Mouse (Mus musculus) kidney, adult 18-20 months (tissue): ENCODE results near the gene Scamp1.
A peak's percentile ranks its signal among the peaks of the same experiment; 100 is the strongest.
"Not testable (repeated sequence)": the region's sequence is repeated elsewhere in the genome, so short reads cannot be mapped to it uniquely, and the experiment has no call there.

ENCODE experiments used
- DNase-seq: peaks from one replicate; pipeline ENCODE4 v3.0.0; 2021

The Scamp1 gene

DNA sequence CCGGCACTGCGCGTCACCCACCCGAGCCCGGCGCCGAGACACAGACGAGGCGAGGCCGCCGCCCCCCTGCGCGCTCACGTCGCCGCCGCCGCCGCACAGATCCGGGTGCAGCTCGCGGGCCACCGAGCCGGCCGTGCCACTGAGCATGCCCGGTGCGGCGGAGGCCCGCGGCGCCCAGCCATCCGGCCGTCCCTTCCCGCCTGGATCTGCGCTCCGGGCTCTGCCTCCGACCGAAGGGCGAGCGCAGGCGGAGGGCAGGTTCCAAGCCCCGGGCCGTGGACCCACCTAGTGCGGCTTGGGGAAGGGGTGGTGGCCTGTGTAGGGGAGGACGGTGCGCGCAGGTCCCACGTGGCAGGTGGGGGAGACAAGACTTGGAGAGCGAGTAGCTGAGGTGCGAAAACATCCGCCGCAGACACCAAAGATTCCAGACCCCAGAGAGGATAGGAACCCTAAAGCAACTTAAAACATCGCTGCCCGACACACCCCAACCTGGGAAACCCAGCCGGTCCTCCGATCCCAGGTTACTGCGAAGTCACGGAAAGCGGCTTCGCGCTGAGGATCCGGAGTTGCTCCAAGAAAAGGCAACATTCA lies at the start of gene Scamp1:
Gene Scamp1, minus strand, starts transcription at position 577 of the 591 bp plus-strand sequence.
- peak; percentile 91 for DNase-seq

- no peak for DNase-seq
These were observed 44.8 kb upstream of the Scamp1 start for GRCm38 (mm10) chr13:94330392-94330979.

DNA sequence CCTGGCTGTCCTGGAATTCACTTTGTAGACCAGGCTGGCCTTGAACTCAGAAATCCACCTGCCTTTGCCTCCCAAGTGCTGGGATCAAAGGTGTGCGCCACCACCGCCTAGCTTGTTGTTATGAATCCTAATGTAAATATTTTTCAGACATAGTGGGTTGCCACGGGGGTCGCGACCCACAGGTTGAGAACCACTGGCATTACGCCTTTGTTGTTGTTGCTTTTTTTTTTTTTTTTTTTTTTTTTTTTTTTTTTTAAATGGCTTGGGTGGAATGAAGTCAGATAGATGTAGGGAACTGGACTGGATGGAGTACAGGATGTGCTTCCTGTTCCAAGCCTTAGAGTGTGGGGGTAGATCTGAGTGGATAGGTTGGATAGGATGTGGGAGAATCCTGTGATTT lies 43.3 kb upstream of the Scamp1 start:
- DNase-seq = not testable (repeated sequence)

DNA sequence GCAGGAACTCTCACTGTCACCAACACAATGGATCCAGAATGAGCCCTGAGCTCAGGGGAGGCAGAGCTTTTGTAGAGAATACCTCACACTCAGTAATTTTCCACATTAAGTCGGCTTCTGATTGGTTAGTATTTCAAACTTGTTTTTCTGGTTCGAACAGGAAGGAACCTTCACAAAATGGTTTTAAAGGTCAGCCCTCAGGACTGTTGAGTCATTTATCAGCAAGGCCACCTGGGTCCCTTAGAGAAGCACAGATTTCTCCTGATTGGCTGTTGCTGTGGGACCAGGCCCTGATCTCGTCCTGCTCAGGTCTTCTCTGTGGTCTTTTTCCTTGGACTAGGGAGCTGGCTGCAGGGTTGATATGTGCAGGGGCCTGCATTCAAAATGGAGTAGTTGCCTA lies 42.4 kb upstream of the Scamp1 start:
- peak; percentile 7 for DNase-seq

DNA sequence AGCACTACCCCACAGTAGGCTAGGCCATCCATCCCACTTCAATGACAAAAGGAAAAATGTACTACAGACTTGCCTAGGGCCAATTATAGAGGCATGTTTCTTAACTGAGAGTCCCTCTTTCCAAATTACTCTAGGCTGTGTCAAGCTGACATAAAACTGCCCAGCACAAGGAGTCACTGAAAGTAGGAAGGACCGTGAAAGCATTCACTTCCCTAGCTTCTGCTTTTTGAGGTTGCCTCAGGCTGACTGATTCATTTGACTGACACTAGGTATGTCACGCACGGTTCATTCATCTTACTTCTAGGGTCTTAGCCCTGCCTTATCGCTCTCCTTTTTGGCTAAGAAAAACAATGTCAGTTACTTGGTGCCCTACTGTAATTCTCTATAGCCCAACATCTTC lies 36.8 kb upstream of the Scamp1 start:
- DNase-seq = no peak

- DNase-seq = no peak
These were observed 35.6 kb upstream of the Scamp1 start for GRCm38 (mm10) chr13:94321094-94321792.

GRCm38 (mm10) chr13:94316975-94317511 lies 31.4 kb upstream of the Scamp1 start:
- DNase-seq = no peak

- DNase-seq = not testable (repeated sequence)
These were observed 27.2 kb upstream of the Scamp1 start for GRCm38 (mm10) chr13:94312812-94313211.

DNA sequence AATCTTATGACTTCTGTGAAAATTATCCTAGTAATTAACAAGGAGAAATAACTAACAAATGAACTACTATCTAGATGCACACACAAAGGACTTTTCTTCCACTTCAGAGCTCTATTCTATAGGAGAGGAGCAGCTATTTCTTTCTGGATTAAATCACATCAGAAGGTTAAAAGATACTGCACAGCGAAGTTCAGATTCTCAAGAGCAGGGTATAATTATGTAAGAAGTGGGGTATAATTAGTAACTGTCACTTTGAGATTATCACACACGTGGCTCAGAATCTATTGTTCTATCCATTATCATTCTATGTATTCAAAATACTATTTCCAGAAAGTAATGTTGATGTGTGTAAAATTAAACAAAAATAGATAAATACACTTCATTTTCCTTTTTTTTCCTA lies 22.6 kb upstream of the Scamp1 start:
- no peak for DNase-seq

- DNase-seq = no peak
These were observed 21.9 kb upstream of the Scamp1 start for GRCm38 (mm10) chr13:94307531-94307930.

DNA sequence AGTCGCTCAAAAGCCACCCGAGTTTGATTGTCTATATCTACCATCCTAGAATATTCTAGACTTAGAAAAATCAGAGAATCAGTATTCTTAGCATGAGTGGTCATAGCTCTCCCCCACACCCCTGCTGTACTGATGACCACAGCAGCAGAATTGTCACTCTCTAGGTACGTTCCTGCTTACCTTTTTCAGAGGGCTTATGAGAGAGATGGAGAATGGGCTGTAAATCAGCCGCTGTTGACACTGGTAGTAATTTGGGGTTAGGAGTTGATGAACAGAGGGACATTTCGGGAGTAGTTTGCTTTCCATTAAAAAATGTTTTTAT lies 21.3 kb upstream of the Scamp1 start:
- no peak for DNase-seq

DNA sequence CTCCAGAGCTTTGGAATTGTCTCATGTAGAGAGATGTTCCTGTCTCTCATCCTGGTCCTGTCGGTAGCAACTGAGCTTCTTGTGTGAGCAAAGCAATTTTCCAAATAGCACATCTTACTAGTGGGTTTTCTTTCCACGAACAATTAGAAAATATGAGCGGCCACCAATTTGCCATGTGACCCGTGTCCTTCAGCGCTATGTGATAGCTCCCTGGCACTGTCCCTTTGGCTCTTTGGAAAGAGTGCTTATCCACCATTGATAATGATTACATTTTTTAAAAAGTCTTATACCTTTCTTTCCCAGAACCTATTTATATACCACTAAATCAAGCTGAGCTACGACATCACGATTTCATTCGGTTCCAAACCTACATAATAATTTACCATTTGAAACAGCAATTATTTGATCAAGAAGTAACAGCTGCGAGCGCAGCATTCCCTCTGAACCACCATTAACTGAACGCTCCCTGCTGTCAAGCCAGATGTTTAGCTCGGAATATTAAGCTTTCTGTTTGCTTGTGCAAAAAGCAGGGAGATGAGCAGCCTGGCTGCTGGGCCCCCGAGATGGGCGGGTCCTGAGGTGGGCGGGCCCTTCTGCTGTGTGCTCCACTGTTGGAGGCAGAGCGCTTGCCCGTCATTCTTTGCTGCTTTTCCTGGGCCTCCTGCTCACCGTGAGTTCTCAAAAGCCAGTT lies 20.8 kb upstream of the Scamp1 start:
- no peak for DNase-seq

DNA sequence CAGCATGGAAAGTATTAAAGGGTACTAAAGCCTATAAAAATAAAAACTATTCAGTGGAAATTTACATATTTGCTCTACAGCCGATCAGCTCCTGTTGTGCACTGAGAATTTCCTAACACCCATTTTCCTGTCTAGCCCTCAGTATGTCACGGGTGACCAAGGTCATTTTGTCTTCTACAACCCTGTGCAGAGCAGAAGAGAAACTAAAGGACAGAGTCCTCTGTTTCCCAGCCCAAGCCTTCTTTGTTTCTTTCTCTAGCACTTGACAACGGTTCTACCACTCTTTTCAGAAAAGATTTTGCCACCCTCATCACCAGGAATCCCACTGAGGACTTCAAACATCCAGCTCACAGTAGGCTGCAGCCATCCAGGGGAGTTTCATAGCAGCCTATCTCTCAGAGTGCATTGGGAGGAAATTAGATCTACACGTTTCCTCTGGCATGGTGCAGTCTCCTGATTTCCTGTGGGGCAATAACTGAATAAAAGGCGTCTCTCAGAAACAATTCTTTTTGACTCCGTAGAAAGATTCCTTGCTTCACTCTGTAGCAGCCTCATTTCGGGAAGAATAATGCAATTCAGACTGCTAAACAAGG lies 15.4 kb upstream of the Scamp1 start:
- no peak for DNase-seq

- DNase-seq = no peak
These were observed 14.6 kb upstream of the Scamp1 start for GRCm38 (mm10) chr13:94300232-94300631.

GRCm38 (mm10) chr13:94298401-94298800 lies 12.7 kb upstream of the Scamp1 start:
- no peak for DNase-seq

GRCm38 (mm10) chr13:94296371-94296770 lies 10.7 kb upstream of the Scamp1 start:
- DNase-seq = no peak

DNA sequence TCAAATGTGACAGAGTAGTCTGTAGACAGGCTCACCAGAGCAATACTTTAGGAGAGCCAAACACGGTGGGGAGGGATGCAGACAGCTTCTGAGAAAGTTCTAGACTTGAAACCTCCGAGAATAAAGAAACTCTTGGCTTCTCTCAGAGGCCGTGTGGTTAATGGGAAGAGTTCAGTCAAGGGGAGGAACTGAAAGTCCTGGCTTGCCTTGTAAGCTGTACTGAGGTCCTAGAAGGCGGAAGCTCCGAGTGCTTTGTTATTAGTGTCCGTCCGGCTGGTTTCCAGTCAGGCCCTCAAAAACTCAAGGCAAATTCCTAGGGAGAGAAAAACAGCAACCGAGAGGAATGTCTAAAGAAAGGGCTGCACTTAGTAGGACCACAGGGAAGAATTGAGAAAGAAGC lies 10.3 kb upstream of the Scamp1 start:
- DNase-seq = no peak

GRCm38 (mm10) chr13:94294886-94295285 lies 9.2 kb upstream of the Scamp1 start:
- no peak for DNase-seq

- no peak for DNase-seq
These were observed 8.3 kb upstream of the Scamp1 start for GRCm38 (mm10) chr13:94293911-94294310.

DNA sequence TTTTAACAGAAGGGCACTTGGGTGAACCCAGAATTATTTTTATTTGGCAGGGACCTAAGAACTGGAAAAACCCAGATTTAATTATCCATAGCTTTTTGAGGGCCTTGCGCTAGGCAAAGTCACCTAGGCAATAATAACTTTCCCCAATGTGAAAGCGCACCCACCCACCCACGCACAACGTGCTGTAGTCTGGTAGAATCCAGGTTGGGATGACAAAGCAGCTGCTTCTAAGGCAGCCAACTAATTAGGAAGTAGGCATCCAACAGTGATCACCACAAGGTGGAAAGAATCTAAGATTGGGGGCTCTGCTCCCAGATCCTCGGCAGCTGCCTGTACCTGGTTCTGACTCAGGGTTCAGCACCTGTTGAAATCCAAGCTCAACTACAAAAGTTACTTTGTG lies 538 bp upstream of the Scamp1 start:
- no peak for DNase-seq

GRCm38 (mm10) chr13:94284543-94285269 lies 951 bp downstream of the Scamp1 start:
- peak; percentile 48 for DNase-seq

GRCm38 (mm10) chr13:94279420-94279819 lies 6.2 kb downstream of the Scamp1 start:
- no peak for DNase-seq

- no peak for DNase-seq
These were observed 14.4 kb downstream of the Scamp1 start for GRCm38 (mm10) chr13:94271284-94271683.
